Mouse (Mus musculus) activated CD4-positive, CD25-positive, alpha-beta regulatory T cell, adult 9 weeks (primary cell): ENCODE data around the gene Slc39a8. TPM values are rescaled to one million over a fixed set of nuclear protein-coding genes. Genes with fewer than 3 reads are reported as not detected.

Experiments
- polyA plus RNA-seq: library from polyadenylated mRNA; unstranded; fragments of 100-300 nt; shearing (Covaris generic); gene quantifications from one replicate; pipeline ENCODE4 v1.2.1, GENCODE M21; 2017

Slc39a8 gene
- 1.5 TPM for polyA plus RNA-seq

GRCm38 (mm10) chr3:135825016-135825753 is at the start of gene Slc39a8:
Gene Slc39a8 (plus strand): TSS chr3:135825279.

Other genes with a start within 250 kb of the Slc39a8 start
- gene Nfkb1, start 133.7 kb upstream of the Slc39a8 start, polyA plus RNA-seq: 47.5 TPM